Mouse (Mus musculus): ENCODE measurements around the gene Sstr3. TPM values are rescaled to one million over a fixed set of nuclear protein-coding genes. Genes with fewer than 3 reads are reported as not detected.
A peak's percentile ranks its signal among the peaks of the same experiment; 100 is the strongest.

Gene Sstr3
- polyA plus RNA-seq, 1 experiment from 2014 or later = 0.91 TPM

- Histone ChIP-seq H3K27me3 (replicated peaks; ENCODE audit: control insufficient read depth, insufficient read depth, low read length) (no peaks in the 10 kb centered on the region), H3K4me2 (ENCODE audit: low read length) (no peak overlapping the region), H3K9me3 (replicated peaks; ENCODE audit: control insufficient read depth, low read length) (0 out of 2 replicates have a peak, but pooled peaks cover 2% of the 10 kb centered on the region), H3K4me1 (ENCODE audit: control insufficient read depth, insufficient read depth, low read length) (no peaks in the 10 kb centered on the region), H3K27ac (ENCODE audit: low read depth, low read length) (no peak overlapping the region), H3K9ac (ENCODE audit: low read length) (no peak overlapping the region), H3K4me3 (ENCODE audit: low read depth, low read length) (no peak overlapping the region), H3K36me3 (ENCODE audit: control insufficient read depth, insufficient read depth, low read length) (no peaks in the 10 kb centered on the region)
- DNase-seq (ENCODE audit: low spot score) (peak; percentile 88), ATAC-seq (peak; percentile 90)
- WGBS = 54% methylated on average over 18 of the region's 18 CpGs
Measured at GRCm38 (mm10) chr15:78587050-78587994, 42.8 kb upstream of the Sstr3 start.

GRCm38 (mm10) chr15:78585404-78585803, 40.9 kb upstream of the Sstr3 start:
- no peak for ATAC-seq
- WGBS = 94% methylated on average over 7 of the region's 7 CpGs

GRCm38 (mm10) chr15:78583352-78583751, 38.9 kb upstream of the Sstr3 start:
- DNase-seq (ENCODE audit: low spot score) (no peak), ATAC-seq (no peak)
- H3K9ac ChIP-seq (ENCODE audit: low read length) = no peak overlapping the region
- no peak overlapping the region for H3K4me3 ChIP-seq (ENCODE audit: low read depth, low read length)
- no peak overlapping the region for H3K4me2 ChIP-seq (ENCODE audit: low read length)
- H3K36me3 ChIP-seq (ENCODE audit: control insufficient read depth, insufficient read depth, low read length) = no peaks in the 10 kb centered on the region
- H3K4me1 ChIP-seq (ENCODE audit: control insufficient read depth, insufficient read depth, low read length) = peaks cover 18% of the 10 kb centered on the region
- no peaks in the 10 kb centered on the region for H3K27me3 ChIP-seq (replicated peaks; ENCODE audit: control insufficient read depth, insufficient read depth, low read length)
- H3K27ac ChIP-seq (ENCODE audit: low read depth, low read length) = no peak overlapping the region
- 0 out of 2 replicates have a peak, but pooled peaks cover 2% of the 10 kb centered on the region for H3K9me3 ChIP-seq (replicated peaks; ENCODE audit: control insufficient read depth, low read length)
- WGBS = 23% methylated on average over 11 of the region's 11 CpGs

More at GRCm38 (mm10) chr15:78585404-78585803, 40.9 kb upstream of the Sstr3 start:
- Histone ChIP-seq H3K4me2 (ENCODE audit: low read length) (no peak overlapping the region), H3K9me3 (replicated peaks; ENCODE audit: control insufficient read depth, low read length) (0 out of 2 replicates have a peak, but pooled peaks cover 2% of the 10 kb centered on the region), H3K36me3 (ENCODE audit: control insufficient read depth, insufficient read depth, low read length) (no peaks in the 10 kb centered on the region), H3K27ac (ENCODE audit: low read depth, low read length) (no peak overlapping the region), H3K27me3 (replicated peaks; ENCODE audit: control insufficient read depth, insufficient read depth, low read length) (no peaks in the 10 kb centered on the region), H3K9ac (ENCODE audit: low read length) (no peak overlapping the region), H3K4me1 (ENCODE audit: control insufficient read depth, insufficient read depth, low read length) (peaks cover 9% of the 10 kb centered on the region), H3K4me3 (ENCODE audit: low read depth, low read length) (no peak overlapping the region)
- DNase-seq (ENCODE audit: low spot score) = no peak

DNA sequence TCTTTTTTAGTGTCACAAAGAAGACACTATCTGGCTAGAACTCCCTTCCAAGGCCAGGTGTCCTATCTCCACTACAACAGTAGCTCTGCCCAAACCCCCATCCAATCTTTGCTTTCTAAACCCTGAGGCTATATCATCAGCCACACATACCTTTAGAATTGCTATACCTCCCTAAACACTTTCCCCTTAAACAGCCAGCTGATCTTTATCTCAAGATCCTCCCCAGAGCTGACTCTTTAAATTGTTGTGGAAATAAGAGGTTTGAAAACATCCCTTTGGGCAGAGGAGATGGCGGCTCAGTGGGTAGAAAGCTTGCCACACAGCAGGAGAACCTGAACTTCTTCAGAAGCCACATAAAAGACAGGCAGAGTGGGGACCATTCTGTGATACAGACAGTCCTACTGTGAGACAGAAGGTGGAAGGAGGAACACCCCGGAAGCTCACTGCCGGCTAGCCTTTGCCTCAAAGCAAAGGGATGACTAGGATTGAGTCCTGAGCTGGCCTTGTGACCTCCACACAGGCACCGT, 31.9 kb upstream of the Sstr3 start:
- H3K9ac ChIP-seq (ENCODE audit: low read length) = no peak overlapping the region
- no peak overlapping the region for H3K4me2 ChIP-seq (ENCODE audit: low read length)
- H3K4me1 ChIP-seq (ENCODE audit: control insufficient read depth, insufficient read depth, low read length) = peaks cover 18% of the 10 kb centered on the region
- H3K27me3 ChIP-seq (replicated peaks; ENCODE audit: control insufficient read depth, insufficient read depth, low read length) = no peaks in the 10 kb centered on the region
- no peak for ATAC-seq
- H3K4me3 ChIP-seq (ENCODE audit: low read depth, low read length) = no peak overlapping the region
- no peak overlapping the region for H3K27ac ChIP-seq (ENCODE audit: low read depth, low read length)
- WGBS = 58% methylated on average over 4 of the region's 4 CpGs
- no peaks in the 10 kb centered on the region for H3K36me3 ChIP-seq (ENCODE audit: control insufficient read depth, insufficient read depth, low read length)
- no peaks in the 10 kb centered on the region for H3K9me3 ChIP-seq (replicated peaks; ENCODE audit: control insufficient read depth, low read length)
- DNase-seq (ENCODE audit: low spot score) = no peak

- no peak within 1 kb of the TSS for H3K27ac ChIP-seq (ENCODE audit: low read depth, low read length)
- 81% methylated on average over 8 of the region's 8 CpGs for WGBS
- H3K4me3 ChIP-seq (ENCODE audit: low read depth, low read length) = no peak within 1 kb of the TSS
- H3K4me2 ChIP-seq (ENCODE audit: low read length) = no peak within 1 kb of the TSS
- ATAC-seq (no peak), DNase-seq (ENCODE audit: low spot score) (no peak)
- H3K36me3 ChIP-seq (ENCODE audit: control insufficient read depth, insufficient read depth, low read length) = no peaks in the 10 kb centered on the region
- no peaks in the 10 kb centered on the region for H3K9me3 ChIP-seq (replicated peaks; ENCODE audit: control insufficient read depth, low read length)
- H3K9ac ChIP-seq (ENCODE audit: low read length) = no peak within 1 kb of the TSS
- no peaks in the 10 kb centered on the region for H3K4me1 ChIP-seq (ENCODE audit: control insufficient read depth, insufficient read depth, low read length)
- H3K27me3 ChIP-seq (replicated peaks; ENCODE audit: control insufficient read depth, insufficient read depth, low read length) = no peaks in the 10 kb centered on the region
Measured at GRCm38 (mm10) chr15:78572658-78573397, 28.3 kb upstream of the Sstr3 start, which contains the start of gene Rac2. Gene Rac2 (minus strand): TSS chr15:78572783.

DNA sequence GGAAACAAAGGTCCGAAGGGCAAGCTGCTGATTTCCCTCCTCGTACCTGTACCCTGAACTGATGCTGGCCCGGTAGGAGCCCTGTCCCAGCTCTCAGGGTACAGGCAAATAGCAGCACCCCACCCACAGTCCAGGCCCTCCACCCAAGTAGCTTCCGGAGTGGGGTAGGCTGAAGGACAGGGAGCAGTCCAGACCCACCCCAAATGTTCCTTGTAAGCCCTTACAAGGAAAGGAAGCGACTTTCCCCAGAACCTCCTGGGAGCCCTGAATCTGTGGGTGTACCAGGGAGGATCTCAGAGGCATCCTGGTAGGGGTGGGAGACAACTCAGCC, 27.8 kb upstream of the Sstr3 start:
- Histone ChIP-seq H3K27me3 (replicated peaks; ENCODE audit: control insufficient read depth, insufficient read depth, low read length) (no peaks in the 10 kb centered on the region), H3K4me3 (ENCODE audit: low read depth, low read length) (no peak overlapping the region), H3K9ac (ENCODE audit: low read length) (no peak overlapping the region), H3K4me1 (ENCODE audit: control insufficient read depth, insufficient read depth, low read length) (no peaks in the 10 kb centered on the region), H3K9me3 (replicated peaks; ENCODE audit: control insufficient read depth, low read length) (no peaks in the 10 kb centered on the region), H3K36me3 (ENCODE audit: control insufficient read depth, insufficient read depth, low read length) (no peaks in the 10 kb centered on the region), H3K27ac (ENCODE audit: low read depth, low read length) (no peak overlapping the region), H3K4me2 (ENCODE audit: low read length) (no peak overlapping the region)
- DNase-seq (ENCODE audit: low spot score) (no peak), ATAC-seq (no peak)
- WGBS = 87% methylated on average over 5 of the region's 5 CpGs

GRCm38 (mm10) chr15:78571554-78572269, 27.2 kb upstream of the Sstr3 start:
- no peak for DNase-seq (ENCODE audit: low spot score)
- H3K36me3 ChIP-seq (ENCODE audit: control insufficient read depth, insufficient read depth, low read length) = no peaks in the 10 kb centered on the region
- H3K27me3 ChIP-seq (replicated peaks; ENCODE audit: control insufficient read depth, insufficient read depth, low read length) = no peaks in the 10 kb centered on the region
- H3K9ac ChIP-seq (ENCODE audit: low read length) = no peak overlapping the region
- no peaks in the 10 kb centered on the region for H3K4me1 ChIP-seq (ENCODE audit: control insufficient read depth, insufficient read depth, low read length)
- no peaks in the 10 kb centered on the region for H3K9me3 ChIP-seq (replicated peaks; ENCODE audit: control insufficient read depth, low read length)
- ATAC-seq = no peak
- no peak overlapping the region for H3K4me3 ChIP-seq (ENCODE audit: low read depth, low read length)
- no peak overlapping the region for H3K27ac ChIP-seq (ENCODE audit: low read depth, low read length)
- no peak overlapping the region for H3K4me2 ChIP-seq (ENCODE audit: low read length)
- WGBS = 83% methylated on average over 16 of the region's 16 CpGs

DNA sequence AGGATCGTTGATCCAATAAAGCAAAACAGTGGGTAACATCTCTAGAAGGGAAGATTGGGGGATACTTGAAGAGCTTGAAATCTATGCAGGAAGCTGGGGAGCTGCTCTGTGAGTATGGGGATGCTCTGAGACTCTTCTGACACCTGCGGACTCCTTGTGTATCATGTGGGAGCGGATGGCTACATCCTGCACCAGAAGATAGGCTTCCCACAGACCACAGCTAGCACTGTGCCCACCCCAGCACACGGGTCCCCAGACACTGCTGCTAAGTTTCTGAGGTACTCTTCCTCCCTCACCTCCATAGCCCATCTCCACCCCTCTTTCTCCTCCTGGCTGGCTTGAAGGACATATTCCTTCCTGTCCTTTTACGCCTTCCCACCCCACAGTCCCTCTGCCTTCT, 25.7 kb upstream of the Sstr3 start:
- H3K36me3 ChIP-seq (ENCODE audit: control insufficient read depth, insufficient read depth, low read length) = no peaks in the 10 kb centered on the region
- no peak overlapping the region for H3K4me3 ChIP-seq (ENCODE audit: low read depth, low read length)
- H3K27me3 ChIP-seq (replicated peaks; ENCODE audit: control insufficient read depth, insufficient read depth, low read length) = no peaks in the 10 kb centered on the region
- ATAC-seq (no peak), DNase-seq (ENCODE audit: low spot score) (no peak)
- WGBS = 95% methylated on average over 5 of the region's 5 CpGs
- H3K4me2 ChIP-seq (ENCODE audit: low read length) = no peak overlapping the region
- H3K27ac ChIP-seq (ENCODE audit: low read depth, low read length) = no peak overlapping the region
- H3K9ac ChIP-seq (ENCODE audit: low read length) = no peak overlapping the region
- H3K4me1 ChIP-seq (ENCODE audit: control insufficient read depth, insufficient read depth, low read length) = no peaks in the 10 kb centered on the region
- H3K9me3 ChIP-seq (replicated peaks; ENCODE audit: control insufficient read depth, low read length) = no peaks in the 10 kb centered on the region

Measured in forebrain, embryonic 14.5 days (tissue).